8 mouse cellular contexts compared by ENCODE assay signal in genomic region chr5:66559591-66560175, GRCm38 (mm10). TPM values are rescaled to one million over a fixed set of nuclear protein-coding genes. Genes with fewer than 3 reads are reported as not detected.
DNase-seq lines count a peak whose midpoint lies in the region; ATAC-seq and TF ChIP-seq lines count a peak whose summit lies in the region.

No protein-coding gene starts in this region.

- H3K27ac ChIP-seq in kidney, adult 2 months (ENCODE audit: insufficient read depth, low read depth, low read length), result peak overlapping the region; percentile 72
- H3K27ac ChIP-seq in brown adipose tissue, adult 24 weeks (replicated peaks; ENCODE audit: low read depth, low read length), result peak overlapping the region; percentile 92
- H3K27ac ChIP-seq in heart, embryonic 15.5 days, result peak overlapping the region; percentile 59
- H3K27ac ChIP-seq in lung, embryonic 16.5 days (ENCODE audit: low read length), result peak overlapping the region; percentile 27; the same call in 1 of the 2 replicates

- no peaks in the 10 kb centered on the region for H3K9me3 ChIP-seq in heart, embryonic 15.5 days (replicated peaks)
- 0 out of 2 replicates have a peak, but pooled peaks cover 4% of the 10 kb centered on the region for H3K9me3 ChIP-seq in lung, embryonic 16.5 days (ENCODE audit: control insufficient read depth, low read length)

- no peak for TF ChIP-seq CTCF in kidney, adult 2 months (conservative IDR thresholded peaks at IDR 0.05; ENCODE audit: insufficient read depth, insufficient read length, low read depth, low read length)

- peaks cover 23% of the 10 kb centered on the region for H3K4me1 ChIP-seq in kidney, adult 2 months (ENCODE audit: control insufficient read depth, insufficient read depth, low read length)
- H3K4me1 ChIP-seq in brown adipose tissue, adult 24 weeks (ENCODE audit: control insufficient read depth, insufficient read depth, insufficient read length, low read length), result peaks cover 31% of the 10 kb centered on the region
- peaks cover 23% of the 10 kb centered on the region for H3K4me1 ChIP-seq in heart, embryonic 15.5 days (replicated peaks)
- H3K4me1 ChIP-seq in lung, embryonic 16.5 days (replicated peaks; ENCODE audit: control insufficient read depth, insufficient read depth, low read length), result peaks cover 15% of the 10 kb centered on the region

- H3K4me2 ChIP-seq in heart, embryonic 15.5 days, result no peak overlapping the region
- no peak overlapping the region for H3K4me2 ChIP-seq in lung, embryonic 16.5 days (ENCODE audit: low read depth, low read length)

- H3K27me3 ChIP-seq in kidney, adult 2 months (replicated peaks; ENCODE audit: control insufficient read depth, insufficient read depth, low read length), result no peaks in the 10 kb centered on the region
- no peaks in the 10 kb centered on the region for H3K27me3 ChIP-seq in heart, embryonic 15.5 days
- H3K27me3 ChIP-seq in lung, embryonic 16.5 days (ENCODE audit: control insufficient read depth, insufficient read depth, low read depth, low read length), result no peaks in the 10 kb centered on the region

- H3K36me3 ChIP-seq in kidney, adult 2 months (ENCODE audit: control insufficient read depth, insufficient read depth, low read length), result no peaks in the 10 kb centered on the region
- no peaks in the 10 kb centered on the region for H3K36me3 ChIP-seq in heart, embryonic 15.5 days
- H3K36me3 ChIP-seq in lung, embryonic 16.5 days (ENCODE audit: control insufficient read depth, insufficient read depth, low read length), result no peaks in the 10 kb centered on the region

- ATAC-seq in heart, embryonic 15.5 days (replicated peaks; ENCODE audit: insufficient number of reproducible peaks, insufficient read depth, low FRiP score, low read depth), result peak; percentile 53
- peak; percentile 74 for ATAC-seq in lung, embryonic 16.5 days (ENCODE audit: low read depth)

- peak; percentile 69 for DNase-seq in kidney, adult 2 months
- no peak for DNase-seq in kidney, postnatal 10 days
- DNase-seq in frontal cortex, postnatal 25 days (ENCODE audit: low spot score in 2 of 2), result no peak
- DNase-seq in urinary bladder, postnatal 25 days (ENCODE audit: low spot score), result no peak
- no peak for DNase-seq in frontal cortex, postnatal 36 days (ENCODE audit: low spot score in 2 of 2)

- H3K9ac ChIP-seq in heart, embryonic 15.5 days, result no peak overlapping the region
- no peak overlapping the region for H3K9ac ChIP-seq in lung, embryonic 16.5 days (ENCODE audit: low read length)

- H3K4me3 ChIP-seq in kidney, adult 2 months (ENCODE audit: insufficient read depth, low read depth, low read length), result no peak overlapping the region
- no peak overlapping the region for H3K4me3 ChIP-seq in brown adipose tissue, adult 24 weeks (ENCODE audit: insufficient read depth, low read depth, low read length)
- H3K4me3 ChIP-seq in heart, embryonic 15.5 days, result no peak overlapping the region
- no peak overlapping the region for H3K4me3 ChIP-seq in lung, embryonic 16.5 days (ENCODE audit: low read length)

- no peak for TF ChIP-seq POLR2A in kidney, adult 2 months (IDR thresholded peaks at IDR 0.05; ENCODE audit: low read depth, low read length)

- 53% methylated on average over 8 of the region's 8 CpGs for WGBS in kidney, adult 2 months
- 50% methylated on average over 8 of the region's 8 CpGs for WGBS in heart, embryonic 15.5 days
- 47% methylated on average over 8 of the region's 8 CpGs for WGBS in lung, embryonic 16.5 days

RNA-seq across cellular contexts. Expression of gene Apbb2, which starts 58.9 kb away (rescaled TPM):
- polyA plus RNA-seq in kidney, adult 2 months (2012; rRNA removed), result 21.4 and 27.7 TPM in 2 replicates
- 3.5 and 5.7 TPM in 2 replicates for polyA plus RNA-seq in brown adipose tissue, adult 24 weeks (2012; ENCODE audit: insufficient read depth, insufficient read length, missing spikeins)
- 32.6 and 35.5 TPM in 2 replicates for polyA plus RNA-seq in heart, embryonic 15.5 days (2015; fragmentation: Nextera tagmentation; extraction: Ambion mirVana)
- 56.7 and 57.0 TPM in 2 replicates for polyA plus RNA-seq in lung, embryonic 16.5 days (2015; fragmentation: Nextera tagmentation; extraction: Ambion mirVana)

Comparison
In these comparisons a context has a peak if more than half of its experiments do, and no peak if none do; other contexts are left out.
1. H3K27ac ChIP-seq: peak in every context shown above with its lines; median percentile 92 in brown adipose tissue, adult 24 weeks; 72 in kidney, adult 2 months; 59 in heart, embryonic 15.5 days; 27 in lung, embryonic 16.5 days.